Mouse (Mus musculus): ENCODE measurements at regions not wholly inside any gene's neighbourhood (a gene's known extent, or its start where the extent isn't known, plus 50 kb on each side); places are given as distances from the start of the nearest gene placed in this dataset.

DNA sequence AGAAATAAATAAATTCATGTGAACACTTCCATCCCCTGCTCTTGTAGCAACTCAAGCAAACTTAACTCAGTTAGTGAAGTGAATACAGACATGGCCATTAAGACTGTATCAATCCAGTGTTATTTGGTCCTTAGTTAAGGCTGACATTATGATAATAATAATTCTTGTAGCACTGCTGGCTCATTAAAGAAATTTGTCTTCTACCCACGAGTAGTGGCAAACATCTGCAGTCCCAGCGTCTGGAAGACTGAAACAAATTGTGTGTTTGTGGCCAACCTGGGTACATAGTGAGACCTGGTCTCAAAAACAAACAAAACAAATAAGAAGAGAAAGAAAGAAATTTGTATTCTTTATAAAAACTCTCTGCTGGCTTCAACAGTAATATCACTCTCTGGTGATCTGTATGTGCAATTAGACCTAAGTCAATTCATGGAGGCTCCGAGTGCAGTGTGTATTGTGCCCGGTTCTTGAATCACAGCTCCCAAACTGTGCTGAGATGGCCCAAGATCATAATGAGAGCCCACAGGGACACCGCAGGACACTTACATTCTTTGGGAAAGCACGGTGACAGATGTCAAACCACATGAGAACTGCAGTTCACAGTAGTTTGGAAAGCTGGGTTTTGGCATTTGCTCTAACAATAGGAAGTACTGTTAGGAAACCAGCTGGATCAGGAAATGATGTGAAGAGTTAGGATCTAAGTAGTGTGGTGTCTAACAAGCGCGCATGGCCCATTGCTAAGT is 376.9 kb upstream of the Kif2a start:
- H3K9ac ChIP-seq (replicated peaks; ENCODE audit: low read length, poor library complexity, severe bottlenecking): no peak overlapping the region
- no peak overlapping the region for H3K4me3 ChIP-seq (ENCODE audit: low read depth, low read length)
- H3K27ac ChIP-seq (ENCODE audit: low read depth, low read length): no peak overlapping the region
- H3K4me1 ChIP-seq (ENCODE audit: insufficient read depth, low read length): no peaks in the 10 kb centered on the region
- no peak for TF ChIP-seq CTCF (IDR thresholded peaks at IDR 0.05)
- no peaks in the 10 kb centered on the region for H3K9me3 ChIP-seq (ENCODE audit: low read length)
- ATAC-seq (ENCODE audit: low FRiP score) (no peak), DNase-seq (ENCODE audit: low spot score) (peak; percentile 34)
- no peaks in the 10 kb centered on the region for H3K27me3 ChIP-seq (ENCODE audit: insufficient read depth, low read length)
- 68% methylated on average over 8 of the region's 8 CpGs for WGBS
- H3K4me2 ChIP-seq (ENCODE audit: low read depth, low read length, poor library complexity, severe bottlenecking): no peak overlapping the region
- no peaks in the 10 kb centered on the region for H3K36me3 ChIP-seq (ENCODE audit: insufficient read depth, low read length)

DNA sequence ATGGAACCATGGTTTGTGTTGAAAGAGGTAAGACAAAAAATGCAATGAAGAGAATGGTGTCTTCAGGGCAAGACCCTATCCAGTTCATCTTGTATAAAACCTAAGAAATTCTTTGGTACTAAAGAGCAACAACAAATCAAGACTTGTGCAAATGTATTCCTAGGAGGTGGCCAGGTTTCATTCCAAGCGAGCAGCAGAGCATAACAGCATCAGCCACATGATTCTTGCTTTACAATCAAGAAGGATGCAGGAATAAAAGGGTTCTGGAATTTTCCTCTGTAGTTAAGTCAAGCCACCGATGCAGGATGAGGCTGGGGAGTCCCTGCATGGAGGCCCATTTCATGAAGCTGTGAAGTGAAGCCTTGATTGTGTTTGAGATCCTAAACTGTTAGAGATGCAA is 374.1 kb upstream of the Kif2a start:
- TF ChIP-seq CTCF (IDR thresholded peaks at IDR 0.05): no peak
- Histone ChIP-seq H3K4me1 (ENCODE audit: insufficient read depth, low read length) (no peaks in the 10 kb centered on the region), H3K27me3 (ENCODE audit: insufficient read depth, low read length) (no peaks in the 10 kb centered on the region), H3K9me3 (ENCODE audit: low read length) (no peaks in the 10 kb centered on the region), H3K4me3 (ENCODE audit: low read depth, low read length) (no peak overlapping the region), H3K36me3 (ENCODE audit: insufficient read depth, low read length) (no peaks in the 10 kb centered on the region), H3K4me2 (ENCODE audit: low read depth, low read length, poor library complexity, severe bottlenecking) (no peak overlapping the region), H3K27ac (ENCODE audit: low read depth, low read length) (no peak overlapping the region), H3K9ac (replicated peaks; ENCODE audit: low read length, poor library complexity, severe bottlenecking) (no peak overlapping the region)
- DNase-seq (ENCODE audit: low spot score) (no peak), ATAC-seq (ENCODE audit: low FRiP score) (no peak)
- 78% methylated on average over 2 of the region's 2 CpGs for WGBS

DNA sequence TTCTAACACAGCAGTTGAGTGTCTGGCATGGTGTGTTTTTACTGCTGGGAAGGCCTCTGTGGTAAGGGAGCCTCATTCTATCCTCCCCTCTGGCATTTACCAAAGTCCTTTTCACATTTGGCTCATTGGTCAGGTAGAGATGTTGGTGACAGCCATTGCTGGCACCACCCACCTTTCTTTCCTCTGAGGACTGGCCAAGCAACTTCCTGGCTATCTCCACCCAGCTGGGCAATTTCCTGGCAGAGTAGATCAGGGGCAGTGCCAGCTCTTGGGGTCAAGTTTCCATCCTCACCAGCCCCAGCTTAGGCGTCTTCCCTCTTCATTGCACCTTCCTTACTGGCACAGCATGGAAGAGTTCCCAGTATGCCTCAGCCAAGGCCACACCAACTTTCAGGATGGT is 372.5 kb upstream of the Kif2a start:
- Histone ChIP-seq H3K36me3 (ENCODE audit: insufficient read depth, low read length) (no peaks in the 10 kb centered on the region), H3K27ac (ENCODE audit: low read depth, low read length) (no peak overlapping the region), H3K4me3 (ENCODE audit: low read depth, low read length) (no peak overlapping the region), H3K27me3 (ENCODE audit: insufficient read depth, low read length) (no peaks in the 10 kb centered on the region), H3K9me3 (ENCODE audit: low read length) (no peaks in the 10 kb centered on the region), H3K4me2 (ENCODE audit: low read depth, low read length, poor library complexity, severe bottlenecking) (no peak overlapping the region), H3K4me1 (ENCODE audit: insufficient read depth, low read length) (no peaks in the 10 kb centered on the region), H3K9ac (replicated peaks; ENCODE audit: low read length, poor library complexity, severe bottlenecking) (no peak overlapping the region)
- 67% methylated on average over 1 of the region's 1 CpGs for WGBS
- ATAC-seq (ENCODE audit: low FRiP score): no peak
- no peak for DNase-seq (ENCODE audit: low spot score)
- TF ChIP-seq CTCF (IDR thresholded peaks at IDR 0.05): no peak

DNA sequence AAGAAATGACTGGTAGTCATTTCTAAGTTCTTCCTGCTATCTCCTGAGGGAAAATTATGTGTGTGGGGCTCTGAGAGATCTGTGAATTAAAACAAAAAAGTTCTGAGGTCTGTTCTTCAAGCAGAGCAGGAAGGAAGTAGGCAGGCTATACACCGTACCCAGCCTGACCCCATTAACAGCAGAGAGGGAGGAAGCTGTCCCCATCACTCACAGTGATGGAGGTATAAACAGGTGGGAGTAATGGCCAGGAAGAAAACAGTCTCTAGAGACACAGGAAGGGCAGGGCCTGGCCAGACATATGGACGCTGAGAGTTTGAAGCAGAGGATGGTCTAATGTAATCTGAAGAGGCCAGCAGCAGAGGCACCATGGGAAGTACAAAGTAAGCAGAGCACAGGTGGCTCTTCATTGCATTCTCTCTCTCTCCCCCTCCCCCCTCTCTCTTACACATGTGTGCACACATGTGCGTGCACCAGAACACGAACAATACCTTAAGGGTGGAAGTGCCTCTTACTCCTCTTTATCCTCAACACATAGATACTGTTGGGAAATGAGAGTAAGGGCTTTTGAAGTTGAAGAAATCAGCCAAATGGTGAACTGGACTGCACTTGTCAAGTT is 367.7 kb upstream of the Kif2a start:
- no peak for ATAC-seq (ENCODE audit: low FRiP score)
- no peaks in the 10 kb centered on the region for H3K36me3 ChIP-seq (ENCODE audit: insufficient read depth, low read length)
- TF ChIP-seq CTCF (IDR thresholded peaks at IDR 0.05): no peak
- no peaks in the 10 kb centered on the region for H3K4me1 ChIP-seq (ENCODE audit: insufficient read depth, low read length)
- H3K9me3 ChIP-seq (ENCODE audit: low read length): no peaks in the 10 kb centered on the region
- no peaks in the 10 kb centered on the region for H3K27me3 ChIP-seq (ENCODE audit: insufficient read depth, low read length)
- WGBS: 89% methylated on average over 4 of the region's 4 CpGs
- H3K27ac ChIP-seq (ENCODE audit: low read depth, low read length): no peak overlapping the region
- no peak overlapping the region for H3K4me2 ChIP-seq (ENCODE audit: low read depth, low read length, poor library complexity, severe bottlenecking)
- no peak overlapping the region for H3K4me3 ChIP-seq (ENCODE audit: low read depth, low read length)
- DNase-seq (ENCODE audit: low spot score): no peak
- H3K9ac ChIP-seq (replicated peaks; ENCODE audit: low read length, poor library complexity, severe bottlenecking): no peak overlapping the region

DNA sequence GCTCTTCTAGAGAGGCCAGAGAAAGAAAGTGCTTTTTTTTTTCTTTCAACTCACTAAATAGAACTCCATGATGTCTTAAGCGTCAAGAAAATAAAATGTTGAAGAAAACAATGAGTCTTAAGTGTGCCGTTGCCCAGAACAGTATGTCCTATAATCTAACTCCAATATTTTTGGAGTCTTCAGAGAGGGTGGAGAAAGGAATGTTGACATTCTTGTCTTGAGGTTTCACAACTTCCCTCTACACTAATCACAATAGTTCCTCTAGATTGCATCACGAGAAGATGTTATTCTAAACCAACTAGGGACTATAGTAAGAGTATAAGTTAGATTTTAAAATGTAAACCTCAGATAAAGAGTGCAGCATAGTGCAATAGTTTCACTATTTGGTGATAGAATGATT is 367.1 kb upstream of the Kif2a start:
- H3K4me3 ChIP-seq (ENCODE audit: low read depth, low read length): no peak overlapping the region
- no peaks in the 10 kb centered on the region for H3K9me3 ChIP-seq (ENCODE audit: low read length)

DNA sequence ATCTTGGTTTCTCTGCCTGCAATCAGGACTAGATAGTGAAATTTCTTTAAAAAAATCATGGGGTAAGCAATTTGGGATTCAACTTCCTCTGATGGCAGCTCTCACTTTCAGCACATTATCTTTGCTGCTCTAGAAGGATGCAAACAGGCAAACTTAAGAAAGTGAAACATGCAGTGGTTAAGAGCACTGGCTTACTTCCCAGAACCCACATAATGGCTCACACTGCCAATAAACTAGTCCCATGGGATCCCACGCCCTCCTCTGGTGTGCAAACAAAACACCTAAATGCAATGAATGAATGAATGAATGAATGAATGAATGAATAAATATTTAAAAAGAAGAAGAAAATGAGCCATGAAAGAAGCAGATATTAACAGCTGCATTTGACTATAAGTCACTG is 356.1 kb upstream of the Kif2a start:
- H3K27ac ChIP-seq (ENCODE audit: low read depth, low read length): no peak overlapping the region
- no peak for ATAC-seq (ENCODE audit: low FRiP score)
- DNase-seq (ENCODE audit: low spot score): no peak
- 86% methylated on average over 1 of the region's 1 CpGs for WGBS
- no peak for TF ChIP-seq CTCF (IDR thresholded peaks at IDR 0.05)
- H3K27me3 ChIP-seq (ENCODE audit: insufficient read depth, low read length): no peaks in the 10 kb centered on the region
- no peaks in the 10 kb centered on the region for H3K4me1 ChIP-seq (ENCODE audit: insufficient read depth, low read length)
- no peak overlapping the region for H3K4me3 ChIP-seq (ENCODE audit: low read depth, low read length)
- H3K9ac ChIP-seq (replicated peaks; ENCODE audit: low read length, poor library complexity, severe bottlenecking): no peak overlapping the region
- no peak overlapping the region for H3K4me2 ChIP-seq (ENCODE audit: low read depth, low read length, poor library complexity, severe bottlenecking)
- H3K9me3 ChIP-seq (ENCODE audit: low read length): no peaks in the 10 kb centered on the region
- H3K36me3 ChIP-seq (ENCODE audit: insufficient read depth, low read length): no peaks in the 10 kb centered on the region

More for the DNA sequence above, 367.1 kb upstream of the Kif2a start:
- DNase-seq (ENCODE audit: low spot score) (no peak), ATAC-seq (ENCODE audit: low FRiP score) (no peak)
- H3K27ac ChIP-seq (ENCODE audit: low read depth, low read length): no peak overlapping the region
- no peaks in the 10 kb centered on the region for H3K27me3 ChIP-seq (ENCODE audit: insufficient read depth, low read length)
- H3K4me1 ChIP-seq (ENCODE audit: insufficient read depth, low read length): no peaks in the 10 kb centered on the region
- TF ChIP-seq CTCF (IDR thresholded peaks at IDR 0.05): no peak
- no peak overlapping the region for H3K9ac ChIP-seq (replicated peaks; ENCODE audit: low read length, poor library complexity, severe bottlenecking)
- 81% methylated on average over 3 of the region's 3 CpGs for WGBS
- H3K36me3 ChIP-seq (ENCODE audit: insufficient read depth, low read length): no peaks in the 10 kb centered on the region
- H3K4me2 ChIP-seq (ENCODE audit: low read depth, low read length, poor library complexity, severe bottlenecking): no peak overlapping the region

All from midbrain, postnatal 0 days (tissue).